Mouse (Mus musculus): ENCODE measurements around the gene Asb8. TPM values are rescaled to one million over a fixed set of nuclear protein-coding genes. Genes with fewer than 3 reads are reported as not detected.
A peak's percentile ranks its signal among the peaks of the same experiment; 100 is the strongest.

Gene Asb8
- polyA plus RNA-seq, 1 experiment from 2014 or later = 46.6 TPM

- Histone ChIP-seq H3K36me3 (no peaks in the 10 kb centered on the region), H3K9ac (no peak overlapping the region), H3K9me3 (no peaks in the 10 kb centered on the region), H3K27me3 (replicated peaks) (peaks cover 53% of the 10 kb centered on the region), H3K4me3 (replicated peaks) (no peak overlapping the region), H3K4me2 (replicated peaks) (no peak overlapping the region), H3K4me1 (replicated peaks) (peaks cover 12% of the 10 kb centered on the region), H3K27ac (no peak overlapping the region)
- no peak for ATAC-seq
- 66% methylated on average over 9 of the region's 9 CpGs for WGBS
Observed at GRCm38 (mm10) chr15:98170917-98171316, 5.5 kb upstream of the Asb8 start.

GRCm38 (mm10) chr15:98170365-98170764 lies 4.9 kb upstream of the Asb8 start:
- ATAC-seq = no peak
- peaks cover 59% of the 10 kb centered on the region for H3K27me3 ChIP-seq (replicated peaks)

GRCm38 (mm10) chr15:98168622-98169004 lies 3.2 kb upstream of the Asb8 start:
- peak overlapping the region; percentile 62 for H3K4me2 ChIP-seq (replicated peaks)
- peaks cover 12% of the 10 kb centered on the region for H3K4me1 ChIP-seq (replicated peaks)
- no peak overlapping the region for H3K27ac ChIP-seq
- ATAC-seq = no peak
- H3K4me3 ChIP-seq (replicated peaks) = peak overlapping the region; percentile 35; the same call in 1 of the 2 replicates
- H3K27me3 ChIP-seq (replicated peaks) = peaks cover 59% of the 10 kb centered on the region
- H3K36me3 ChIP-seq = no peaks in the 10 kb centered on the region
- 7% methylated on average over 19 of the region's 19 CpGs for WGBS
- no peaks in the 10 kb centered on the region for H3K9me3 ChIP-seq
- H3K9ac ChIP-seq = no peak overlapping the region

More at GRCm38 (mm10) chr15:98170365-98170764, 4.9 kb upstream of the Asb8 start:
- no peak overlapping the region for H3K9ac ChIP-seq
- H3K4me2 ChIP-seq (replicated peaks) = no peak overlapping the region
- H3K9me3 ChIP-seq = no peaks in the 10 kb centered on the region
- peaks cover 12% of the 10 kb centered on the region for H3K4me1 ChIP-seq (replicated peaks)
- H3K36me3 ChIP-seq = no peaks in the 10 kb centered on the region
- WGBS = 36% methylated on average over 7 of the region's 7 CpGs
- no peak overlapping the region for H3K27ac ChIP-seq
- no peak overlapping the region for H3K4me3 ChIP-seq (replicated peaks)

- Histone ChIP-seq H3K27me3 (replicated peaks) (peaks cover 57% of the 10 kb centered on the region), H3K9ac (0 out of 2 replicates have a peak overlapping the region, but pooled peaks have one; percentile 3), H3K9me3 (no peaks in the 10 kb centered on the region)
Observed at GRCm38 (mm10) chr15:98167645-98168621, 2.5 kb upstream of the Asb8 start.

GRCm38 (mm10) chr15:98166963-98167644 lies 1.7 kb upstream of the Asb8 start, which contains the start of gene Ccdc184:
Gene Ccdc184 (plus strand): TSS chr15:98167158.
- peak within 1 kb of the TSS; percentile 35 for H3K4me3 ChIP-seq (replicated peaks)
- H3K9ac ChIP-seq = 0 out of 2 replicates have a peak within 1 kb of the TSS, but pooled peaks have one; percentile 3
- WGBS = 5% methylated on average over 18 of the region's 18 CpGs
- H3K4me1 ChIP-seq (replicated peaks) = peaks cover 12% of the 10 kb centered on the region
- no peak within 1 kb of the TSS for H3K27ac ChIP-seq
- ATAC-seq = peak; percentile 34
- H3K4me2 ChIP-seq (replicated peaks) = peak within 1 kb of the TSS; percentile 62
- no peaks in the 10 kb centered on the region for H3K9me3 ChIP-seq
- peaks cover 55% of the 10 kb centered on the region for H3K27me3 ChIP-seq (replicated peaks)
- H3K36me3 ChIP-seq = no peaks in the 10 kb centered on the region

More at GRCm38 (mm10) chr15:98167645-98168621, 2.5 kb upstream of the Asb8 start:
- ATAC-seq = peak; percentile 79
- H3K4me3 ChIP-seq (replicated peaks) = peak overlapping the region; percentile 35
- peak overlapping the region; percentile 62 for H3K4me2 ChIP-seq (replicated peaks)
- peaks cover 12% of the 10 kb centered on the region for H3K4me1 ChIP-seq (replicated peaks)
- WGBS = 2% methylated on average over 69 of the region's 69 CpGs
- H3K27ac ChIP-seq = no peak overlapping the region
- no peaks in the 10 kb centered on the region for H3K36me3 ChIP-seq

- H3K4me1 ChIP-seq (replicated peaks) = peaks cover 3% of the 10 kb centered on the region
- no peak overlapping the region for H3K4me3 ChIP-seq (replicated peaks)
- 55% methylated on average over 4 of the region's 4 CpGs for WGBS
- H3K27me3 ChIP-seq (replicated peaks) = peaks cover 18% of the 10 kb centered on the region
- no peak overlapping the region for H3K4me2 ChIP-seq (replicated peaks)
- no peak for ATAC-seq
- H3K27ac ChIP-seq = no peak overlapping the region
- no peak overlapping the region for H3K9ac ChIP-seq
- no peaks in the 10 kb centered on the region for H3K36me3 ChIP-seq
- no peaks in the 10 kb centered on the region for H3K9me3 ChIP-seq
Observed at GRCm38 (mm10) chr15:98162561-98162960, 2.9 kb downstream of the Asb8 start.

GRCm38 (mm10) chr15:98161026-98161805 lies 4.2 kb downstream of the Asb8 start:
- Histone ChIP-seq H3K27ac (no peak overlapping the region), H3K4me3 (replicated peaks) (no peak overlapping the region), H3K9ac (no peak overlapping the region), H3K27me3 (replicated peaks) (peaks cover 7% of the 10 kb centered on the region), H3K36me3 (no peaks in the 10 kb centered on the region), H3K4me1 (replicated peaks) (no peaks in the 10 kb centered on the region), H3K4me2 (replicated peaks) (no peak overlapping the region), H3K9me3 (no peaks in the 10 kb centered on the region)
- ATAC-seq = no peak
- 73% methylated on average over 19 of the region's 19 CpGs for WGBS

GRCm38 (mm10) chr15:98157253-98157652 lies 8.2 kb downstream of the Asb8 start:
- Histone ChIP-seq H3K27ac (no peak overlapping the region), H3K4me1 (replicated peaks) (no peaks in the 10 kb centered on the region), H3K4me2 (replicated peaks) (no peak overlapping the region), H3K9me3 (no peaks in the 10 kb centered on the region), H3K27me3 (replicated peaks) (no peaks in the 10 kb centered on the region), H3K4me3 (replicated peaks) (no peak overlapping the region), H3K36me3 (no peaks in the 10 kb centered on the region), H3K9ac (no peak overlapping the region)
- no peak for ATAC-seq
- WGBS = 56% methylated on average over 1 of the region's 1 CpGs

GRCm38 (mm10) chr15:98155944-98156343 lies 9.5 kb downstream of the Asb8 start:
- Histone ChIP-seq H3K36me3 (no peaks in the 10 kb centered on the region), H3K27ac (no peak overlapping the region), H3K4me1 (replicated peaks) (no peaks in the 10 kb centered on the region), H3K27me3 (replicated peaks) (no peaks in the 10 kb centered on the region), H3K9ac (no peak overlapping the region), H3K9me3 (no peaks in the 10 kb centered on the region), H3K4me3 (replicated peaks) (no peak overlapping the region), H3K4me2 (replicated peaks) (no peak overlapping the region)
- no peak for ATAC-seq
- WGBS = 61% methylated on average over 4 of the region's 4 CpGs

GRCm38 (mm10) chr15:98155272-98155671 lies 10.2 kb downstream of the Asb8 start:
- ATAC-seq = no peak
- Histone ChIP-seq H3K9ac (no peak overlapping the region), H3K4me1 (replicated peaks) (no peaks in the 10 kb centered on the region), H3K27me3 (replicated peaks) (no peaks in the 10 kb centered on the region), H3K36me3 (no peaks in the 10 kb centered on the region), H3K9me3 (no peaks in the 10 kb centered on the region), H3K4me3 (replicated peaks) (no peak overlapping the region), H3K27ac (no peak overlapping the region), H3K4me2 (replicated peaks) (no peak overlapping the region)
- 90% methylated on average over 5 of the region's 5 CpGs for WGBS

- no peak for ATAC-seq
- H3K27me3 ChIP-seq (replicated peaks) = no peaks in the 10 kb centered on the region
- H3K9me3 ChIP-seq = no peaks in the 10 kb centered on the region
- 79% methylated on average over 3 of the region's 3 CpGs for WGBS
- H3K9ac ChIP-seq = no peak overlapping the region
- no peaks in the 10 kb centered on the region for H3K4me1 ChIP-seq (replicated peaks)
- H3K4me2 ChIP-seq (replicated peaks) = no peak overlapping the region
- no peak overlapping the region for H3K27ac ChIP-seq
- H3K36me3 ChIP-seq = no peaks in the 10 kb centered on the region
- H3K4me3 ChIP-seq (replicated peaks) = no peak overlapping the region
Observed at GRCm38 (mm10) chr15:98154631-98155030, 10.8 kb downstream of the Asb8 start.

- ATAC-seq = no peak
- 60% methylated on average over 4 of the region's 4 CpGs for WGBS
- no peak overlapping the region for H3K9ac ChIP-seq
- H3K27ac ChIP-seq = no peak overlapping the region
- H3K27me3 ChIP-seq (replicated peaks) = no peaks in the 10 kb centered on the region
- H3K4me2 ChIP-seq (replicated peaks) = no peak overlapping the region
- no peak overlapping the region for H3K4me3 ChIP-seq (replicated peaks)
- H3K36me3 ChIP-seq = no peaks in the 10 kb centered on the region
- H3K9me3 ChIP-seq = no peaks in the 10 kb centered on the region
- H3K4me1 ChIP-seq (replicated peaks) = no peaks in the 10 kb centered on the region
Observed at GRCm38 (mm10) chr15:98154146-98154545, 11.3 kb downstream of the Asb8 start.

Data from intestine, embryonic 15.5 days (tissue).